Mouse (Mus musculus) ES-E14 (cell line): Measurements from ENCODE around the gene Znrf3. TPM values are rescaled to one million over a fixed set of nuclear protein-coding genes. Genes with fewer than 3 reads are reported as not detected.

ENCODE experiments used
- DNase-seq: peaks from one replicate; pipeline ENCODE4 v3.0.0-alpha.2; 2013; ENCODE audit warnings: low read depth, low spot score
- H3K27ac ChIP-seq: 2 replicates; pipeline ENCODE4 v1.5.1; 2012; ENCODE audit warnings: low read depth, mild to moderate bottlenecking, low read length, moderate library complexity, mixed read lengths; ENCODE audit not compliant: poor library complexity, insufficient read depth, severe bottlenecking
- H3K36me3 ChIP-seq: 2 replicates; pipeline ENCODE4 v1.6.1; 2012; ENCODE audit warnings: mild to moderate bottlenecking, low read length, moderate library complexity, mixed read lengths; ENCODE audit not compliant: control insufficient read depth, poor library complexity, insufficient read depth, severe bottlenecking
- H3K4me1 ChIP-seq, 2 experiments: fragments of 150-350 bp in 1 of 2; sonication (generic) in 1 of 2; 2 replicates each; pipeline ENCODE4 v1.6.1; 2012; ENCODE audit warnings: low read length in 2 of 2, mild to moderate bottlenecking in 1 of 2, mixed read lengths in 1 of 2; ENCODE audit not compliant: control insufficient read depth in 2 of 2, insufficient read depth in 2 of 2, poor library complexity in 1 of 2
- H3K4me3 ChIP-seq, 2 experiments: fragments of 150-350 bp in 1 of 2; sonication (generic) in 1 of 2; 2 replicates each; pipeline ENCODE4 v1.5.1; 2012; ENCODE audit warnings: low read length in 2 of 2, low read depth in 1 of 2, mild to moderate bottlenecking in 1 of 2, mixed read lengths in 1 of 2; ENCODE audit not compliant: insufficient read depth in 1 of 2, poor library complexity in 1 of 2, severe bottlenecking in 1 of 2
- H3K9ac ChIP-seq: 2 replicates; pipeline ENCODE4 v1.6.1; 2012; ENCODE audit warnings: low read depth, mild to moderate bottlenecking, low read length, mixed read lengths; ENCODE audit not compliant: poor library complexity, insufficient read depth, severe bottlenecking
- H3K9me3 ChIP-seq: fragments of 150-350 bp; sonication (generic); 2 replicates; pipeline ENCODE4 v1.6.1; 2012; ENCODE audit warnings: low read depth, mild to moderate bottlenecking, low read length; ENCODE audit not compliant: control insufficient read depth, insufficient read depth
- CHD2 ChIP-seq: IDR thresholded peaks from 2 replicates; pipeline ENCODE4 v1.6.1; 2014; ENCODE audit warnings: mild to moderate bottlenecking, low read depth, low read length, inconsistent platforms
- HCFC1 ChIP-seq: IDR thresholded peaks from 2 replicates; pipeline ENCODE4 v1.6.1; 2012; ENCODE audit warnings: low read length, inconsistent platforms, borderline replicate concordance; ENCODE audit not compliant: insufficient read depth
- MAFK ChIP-seq: IDR thresholded peaks from 2 replicates; pipeline ENCODE4 v1.6.1; 2014; ENCODE audit warnings: mild to moderate bottlenecking, low read depth, low read length, inconsistent platforms; ENCODE audit not compliant: insufficient read depth
- ZC3H11A ChIP-seq: IDR thresholded peaks from 2 replicates; pipeline ENCODE4 v1.6.1; 2012; ENCODE audit warnings: low read depth, mild to moderate bottlenecking, inconsistent platforms, low read length, borderline replicate concordance
- ZNF384 ChIP-seq: IDR thresholded peaks from 2 replicates; pipeline ENCODE4 v1.6.1; 2012; ENCODE audit warnings: low read depth, low read length, inconsistent platforms
- in situ Hi-C, 2 experiments: fragments of 600-800 bp; cut with MboI; formaldehyde crosslinking; loops; one replicate each; pipeline ENCODE4 v1.15.1; 2025; ENCODE audit warnings: low sequenced_read_pairs in 2 of 2, inconsistent platforms in 1 of 2; ENCODE audit not compliant: unreplicated experiment in 2 of 2
- total RNA-seq: library from RNA; depleted of rRNA; stranded (reverse); fragments of 300-350 nt; gene quantifications from 2 replicates; pipeline ENCODE4 v1.2.3, GENCODE M21; 2012

Gene Znrf3
- total RNA-seq, 1 experiment: 15.4 TPM

- H3K36me3 ChIP-seq: no peaks in the 10 kb centered on the region
- no peaks in the 10 kb centered on the region for H3K9me3 ChIP-seq
- no peak overlapping the region for H3K9ac ChIP-seq
- DNase-seq: no peak
- no peak overlapping the region for H3K27ac ChIP-seq
- no peaks in the 10 kb centered on the region for H3K4me1 ChIP-seq
- TF ChIP-seq ZC3H11A (no peak), HCFC1 (no peak), ZNF384 (no peak), CHD2 (no peak), MAFK (no peak)
- no peak overlapping the region for H3K4me3 ChIP-seq
- in situ Hi-C loops: no loop called here
Observed at GRCm38 (mm10) chr11:5354753-5355152, 89.9 kb downstream of the Znrf3 start.

GRCm38 (mm10) chr11:5353032-5353431 is 91.6 kb downstream of the Znrf3 start:
- no peak for TF ChIP-seq CHD2
- no peak for TF ChIP-seq MAFK
- no peak for TF ChIP-seq HCFC1
- TF ChIP-seq ZNF384: no peak
- TF ChIP-seq ZC3H11A: no peak
- Histone ChIP-seq H3K9me3 (no peaks in the 10 kb centered on the region), H3K36me3 (no peaks in the 10 kb centered on the region), H3K27ac (no peak overlapping the region), H3K4me3 (no peak overlapping the region), H3K4me1 (no peaks in the 10 kb centered on the region), H3K9ac (no peak overlapping the region)
- in situ Hi-C loops: no loop called here
- no peak for DNase-seq

- Histone ChIP-seq H3K9me3 (no peaks in the 10 kb centered on the region), H3K4me3 (no peak overlapping the region), H3K9ac (no peak overlapping the region), H3K4me1 (0 out of 4 replicates have a peak, but pooled peaks cover 0 to 1% of the 10 kb centered on the region in 2 experiments), H3K27ac (no peak overlapping the region), H3K36me3 (no peaks in the 10 kb centered on the region)
- no peak for TF ChIP-seq MAFK
- TF ChIP-seq CHD2: no peak
- no peak for TF ChIP-seq ZNF384
- in situ Hi-C loops: no loop called here
- DNase-seq: no peak
Observed at GRCm38 (mm10) chr11:5349483-5349882, 95.2 kb downstream of the Znrf3 start.

- Histone ChIP-seq H3K4me3 (no peak overlapping the region), H3K4me1 (0 out of 4 replicates have a peak, but pooled peaks cover 0 to 1% of the 10 kb centered on the region in 2 experiments), H3K9ac (no peak overlapping the region), H3K36me3 (no peaks in the 10 kb centered on the region), H3K9me3 (no peaks in the 10 kb centered on the region), H3K27ac (no peak overlapping the region)
- TF ChIP-seq ZNF384 (no peak), CHD2 (no peak), HCFC1 (no peak), ZC3H11A (no peak), MAFK (no peak)
- in situ Hi-C loops: no loop called here
- no peak for DNase-seq
Observed at GRCm38 (mm10) chr11:5346845-5347640, 97.6 kb downstream of the Znrf3 start.
